Mouse (Mus musculus) ovary, postnatal 14 days (tissue): ENCODE results near the gene 3110082J24Rik.
A peak's percentile ranks its signal among the peaks of the same experiment; 100 is the strongest.

Source experiments
- DNase-seq: peaks from one replicate; pipeline ENCODE4 v3.0.0; 2022; ENCODE audit warnings: low spot score

The 3110082J24Rik gene

DNA sequence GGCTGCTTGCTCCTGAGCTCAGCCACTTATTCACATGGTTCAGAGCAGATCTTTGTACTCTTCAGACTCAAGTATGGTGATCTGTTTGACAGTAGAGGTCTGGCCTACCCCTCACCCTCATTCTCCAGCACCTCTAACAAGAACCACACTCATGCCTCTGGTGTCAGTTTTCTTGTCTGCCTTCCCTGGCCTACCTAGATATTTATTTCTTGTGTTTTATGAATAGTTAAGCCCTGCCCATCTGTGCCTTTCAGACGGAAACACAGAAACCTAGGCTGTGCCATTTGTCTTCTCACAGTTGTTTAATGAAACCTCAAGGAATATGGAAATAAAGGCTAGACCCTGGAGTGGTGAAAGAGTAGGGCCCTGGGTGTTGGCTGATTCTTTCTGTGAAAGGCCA is 12.1 kb upstream of the 3110082J24Rik start:
- no peak for DNase-seq

DNA sequence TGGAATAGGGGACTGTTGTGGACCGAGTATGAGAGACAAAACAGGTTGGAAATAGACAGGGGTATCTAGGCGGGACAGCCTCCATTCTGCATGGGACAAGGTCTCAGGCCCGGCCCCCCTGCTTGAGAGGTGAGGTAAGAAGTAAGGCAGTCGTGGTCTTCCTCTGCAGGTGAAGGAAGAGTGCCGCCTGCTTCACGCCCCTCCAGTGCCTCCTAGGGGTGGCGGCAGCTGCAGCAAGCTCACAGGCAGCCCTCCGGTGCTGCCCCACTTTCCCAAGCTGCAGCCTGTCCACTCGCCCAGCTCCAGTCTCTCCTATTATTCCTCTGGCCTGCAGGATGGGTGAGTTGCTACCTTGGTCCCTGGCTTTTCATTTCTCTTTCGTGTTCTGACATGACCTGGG is 9.8 kb upstream of the 3110082J24Rik start:
- DNase-seq, result no peak

DNA sequence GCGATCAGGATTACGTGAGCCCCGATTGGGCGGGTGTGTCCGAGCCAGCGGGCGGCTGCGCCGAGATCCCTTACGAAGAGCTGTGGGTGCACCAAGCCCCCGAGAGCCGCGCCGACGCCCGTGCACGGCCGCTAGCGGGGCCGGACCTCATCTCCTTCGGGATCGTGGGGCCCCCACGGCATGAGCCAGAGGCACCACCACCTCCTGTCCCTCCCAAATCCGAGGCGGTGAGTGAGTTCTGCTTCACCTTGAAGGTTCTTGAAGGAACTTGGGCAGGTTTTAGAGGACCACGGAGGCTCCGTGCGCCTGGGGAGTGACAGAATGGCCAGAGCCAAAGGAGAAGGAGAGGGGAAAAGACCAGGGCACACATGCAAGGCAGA is 8.9 kb upstream of the 3110082J24Rik start:
- DNase-seq, result no peak

DNA sequence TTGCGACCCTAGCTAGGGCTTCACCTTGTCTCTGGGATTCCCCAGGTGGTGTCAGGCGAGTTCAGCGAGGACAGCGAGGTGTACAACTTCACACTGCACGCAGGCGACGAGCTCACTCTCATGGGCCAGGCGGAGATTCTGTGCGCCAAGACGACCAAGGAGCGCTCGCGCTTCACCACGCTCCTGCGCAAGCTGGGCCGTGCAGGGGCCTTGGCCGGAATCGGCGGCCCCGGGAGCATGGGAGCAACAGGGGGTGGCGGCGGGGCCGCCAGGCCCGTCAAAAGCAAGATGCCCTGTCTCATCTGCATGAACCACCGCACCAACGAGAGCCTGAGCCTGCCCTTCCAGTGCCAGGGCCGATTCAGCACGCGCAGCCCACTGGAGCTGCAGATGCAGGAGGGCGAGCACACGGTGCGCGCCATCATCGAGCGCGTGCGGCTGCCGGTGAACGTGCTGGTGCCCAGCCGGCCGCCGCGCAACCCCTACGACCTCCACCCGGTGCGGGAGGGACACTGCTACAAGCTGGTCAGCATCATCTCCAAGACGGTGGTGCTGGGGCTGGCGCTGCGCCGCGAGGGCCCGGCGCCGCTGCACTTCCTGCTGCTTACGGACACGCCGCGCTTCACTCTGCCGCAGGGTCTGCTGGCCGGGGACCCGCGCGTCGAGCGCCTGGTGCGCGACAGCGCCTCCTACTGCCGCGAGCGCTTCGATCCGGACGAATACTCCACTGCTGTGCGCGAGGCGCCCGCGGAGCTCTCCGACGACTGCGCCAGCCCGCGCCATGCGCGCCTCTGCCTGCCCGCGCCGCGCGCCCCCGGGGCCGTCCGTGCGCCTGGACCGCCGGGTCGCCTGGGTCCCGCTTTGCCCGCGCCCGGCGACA is 8.2 kb upstream of the 3110082J24Rik start:
- peak; percentile 61 for DNase-seq

DNA sequence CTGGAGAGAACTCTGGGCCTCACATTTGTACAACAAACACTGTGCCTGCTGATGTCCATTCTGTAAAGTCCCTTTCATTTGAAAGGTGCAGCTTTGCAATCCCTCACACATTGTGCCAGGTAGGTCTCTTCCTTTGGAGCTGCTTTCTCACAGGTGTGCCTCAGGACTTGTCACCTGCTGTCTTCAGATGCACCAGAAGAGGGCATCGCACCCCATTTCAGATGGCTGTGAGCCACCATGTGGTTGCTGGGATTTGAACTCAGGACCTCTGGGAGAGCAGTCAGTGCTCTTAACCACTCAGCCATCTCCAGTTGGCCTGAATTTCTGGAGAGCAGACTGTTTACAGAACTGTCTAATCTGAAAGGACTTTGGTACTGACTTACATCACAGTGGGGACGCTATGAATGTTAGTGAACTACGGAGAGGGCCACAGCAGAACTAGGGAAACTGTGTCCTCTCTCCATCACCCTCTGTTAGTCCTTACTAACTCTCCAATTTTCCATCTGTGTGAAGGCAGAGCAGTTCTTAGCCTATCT is 6.7 kb upstream of the 3110082J24Rik start:
- DNase-seq, result no peak

DNA sequence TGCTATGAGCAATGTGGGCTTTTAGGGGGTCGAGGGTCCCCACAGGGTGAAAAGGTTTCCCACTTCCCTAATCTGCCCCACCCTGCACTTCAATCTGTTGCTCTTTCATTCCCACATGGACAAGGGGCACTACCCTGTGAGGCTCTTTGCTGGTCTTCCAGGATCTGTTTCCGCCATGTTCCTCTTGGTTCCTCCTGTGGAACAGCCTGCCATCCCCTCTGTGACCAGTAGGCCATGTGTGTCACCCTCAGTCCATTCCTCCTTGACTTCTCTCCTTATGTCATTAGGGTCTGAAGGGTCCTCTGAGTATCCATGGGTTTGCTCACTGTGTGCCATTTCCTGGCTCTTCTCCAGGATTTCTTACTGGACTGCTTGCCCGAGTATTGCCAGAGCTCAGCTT is 5.9 kb upstream of the 3110082J24Rik start:
- no peak for DNase-seq

DNA sequence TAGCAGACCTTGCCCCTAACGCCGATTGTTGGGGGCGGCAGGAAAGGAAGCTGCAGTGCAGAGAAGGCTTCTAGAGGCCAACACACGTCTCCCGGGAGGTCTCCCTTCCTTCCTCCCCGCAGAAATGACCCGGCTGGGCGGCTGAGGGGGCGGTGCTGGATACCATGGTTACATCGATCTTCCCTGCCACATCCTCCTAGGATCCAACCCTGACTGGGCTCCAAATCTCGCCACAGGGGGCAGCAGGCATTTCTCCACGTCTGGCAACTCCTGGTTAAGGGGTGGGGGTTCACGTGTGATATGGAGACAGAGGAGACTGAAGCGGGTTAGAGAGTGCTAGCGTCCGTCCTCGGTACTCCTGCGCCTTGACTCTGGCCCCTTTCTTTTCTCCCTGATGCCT is 5.2 kb upstream of the 3110082J24Rik start:
- DNase-seq, result no peak

DNA sequence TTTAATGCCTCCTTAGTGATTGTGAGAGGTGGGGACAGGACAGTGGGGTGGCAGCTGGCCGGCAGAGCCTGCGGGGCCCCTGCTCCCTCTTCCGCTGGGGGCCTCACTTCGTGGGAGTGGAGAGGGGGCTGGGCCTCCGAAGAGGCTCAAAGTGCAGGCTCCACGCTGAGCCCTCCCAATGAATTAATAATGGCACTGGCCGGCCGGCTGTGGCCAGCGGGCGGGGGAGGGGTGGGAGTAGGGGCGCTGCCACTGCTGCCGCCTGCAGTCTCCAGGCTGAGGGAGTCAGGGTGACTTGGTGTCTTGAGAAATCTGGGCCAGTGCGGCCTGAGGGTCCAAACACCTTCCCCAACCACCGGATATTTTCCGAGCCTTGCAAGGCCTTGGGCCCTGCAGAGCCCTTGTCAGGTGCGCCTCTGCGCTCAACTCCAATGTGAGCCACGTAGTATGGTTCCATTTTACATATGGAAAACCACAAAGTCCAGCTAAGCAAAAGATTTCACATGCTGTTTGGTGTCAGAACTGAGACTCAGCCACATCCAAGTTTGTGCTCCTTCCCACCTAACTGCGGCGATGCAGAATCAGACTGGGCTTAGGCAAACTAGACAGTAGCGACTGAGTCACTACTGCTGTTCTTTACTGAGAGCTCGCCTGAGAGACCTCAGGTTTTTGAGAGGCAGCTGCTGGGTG is 4.6 kb upstream of the 3110082J24Rik start:
- no peak for DNase-seq

DNA sequence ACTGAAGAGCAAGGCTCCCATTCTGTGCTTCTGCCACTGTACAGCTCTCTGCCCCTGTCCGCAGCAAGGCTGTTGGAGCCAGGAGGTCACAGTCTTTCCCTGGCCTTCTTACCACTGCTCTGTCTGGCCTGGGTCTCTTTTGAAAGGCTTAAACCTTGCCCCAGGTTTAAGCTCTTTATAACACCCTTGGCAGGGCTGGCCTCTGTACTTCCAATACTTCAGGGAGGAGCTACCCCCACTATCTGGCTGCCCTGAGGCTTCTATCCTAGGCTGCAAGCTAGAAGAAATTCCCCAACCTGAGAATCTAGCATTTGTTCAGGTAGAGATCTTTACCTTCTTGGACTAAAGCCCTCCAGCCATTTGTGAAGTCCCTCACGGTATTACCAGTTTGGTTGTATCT is 4.0 kb upstream of the 3110082J24Rik start:
- no peak for DNase-seq

DNA sequence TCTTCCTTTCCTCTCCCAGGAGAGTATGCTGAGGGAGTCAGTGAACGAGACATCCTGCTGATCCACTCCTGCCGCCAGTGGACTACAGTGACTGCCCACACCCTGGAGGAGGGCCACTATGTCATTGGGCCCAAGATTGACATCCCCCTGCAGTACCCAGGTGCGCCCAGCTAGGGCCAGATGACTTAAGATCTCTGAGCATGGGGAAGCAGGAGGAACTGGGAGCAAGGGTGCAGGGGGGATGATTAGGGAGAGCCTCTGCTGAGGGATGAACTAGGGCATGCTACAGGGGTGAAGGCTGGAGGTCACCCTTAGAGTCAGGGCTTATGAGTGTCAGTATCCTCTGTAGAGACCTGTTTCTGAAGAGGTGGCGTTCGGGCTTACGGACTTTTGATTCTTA is 2.3 kb upstream of the 3110082J24Rik start:
- DNase-seq, result no peak

DNA sequence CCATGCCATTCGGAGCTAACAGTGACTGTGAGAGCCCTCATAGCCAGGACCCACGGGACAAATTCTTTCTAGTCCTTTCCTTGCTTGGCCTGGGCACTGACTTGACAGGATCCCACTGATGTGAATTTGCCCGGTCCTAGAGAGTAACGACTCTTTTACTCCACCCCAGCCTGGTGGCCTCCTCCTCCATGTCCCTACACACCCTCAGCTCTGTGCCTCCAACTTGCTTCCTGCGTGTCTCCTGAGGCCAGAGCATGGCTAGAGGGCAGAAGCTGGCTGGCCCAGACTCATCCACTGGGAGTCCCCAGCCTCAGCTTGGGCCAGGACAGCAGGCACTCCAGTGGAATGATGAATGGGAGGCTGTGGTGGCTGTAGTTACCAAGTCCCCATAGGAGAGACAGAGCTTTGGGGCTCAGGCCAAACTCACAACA is 1.7 kb upstream of the 3110082J24Rik start:
- no peak for DNase-seq

DNA sequence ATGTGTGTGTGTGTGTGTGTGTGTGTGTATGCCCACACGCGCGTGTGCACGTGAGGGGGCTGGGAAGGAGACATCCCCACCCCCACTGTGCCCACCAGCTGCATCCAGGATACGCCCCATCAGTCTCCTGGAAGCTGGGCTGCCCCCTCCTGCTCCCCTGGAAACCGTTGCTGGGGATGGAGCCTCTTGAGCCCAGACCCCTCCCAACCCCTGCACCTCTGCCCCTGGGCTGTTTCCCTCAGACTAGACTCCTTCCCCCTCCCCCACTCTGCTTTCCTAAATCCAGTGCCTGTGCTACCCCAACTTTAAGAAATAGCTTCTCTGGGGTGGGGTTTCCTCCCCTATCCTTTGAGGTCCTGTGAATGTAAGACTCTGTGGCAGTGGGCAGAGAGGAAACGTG is 1.3 kb upstream of the 3110082J24Rik start:
- DNase-seq, result no peak

DNA sequence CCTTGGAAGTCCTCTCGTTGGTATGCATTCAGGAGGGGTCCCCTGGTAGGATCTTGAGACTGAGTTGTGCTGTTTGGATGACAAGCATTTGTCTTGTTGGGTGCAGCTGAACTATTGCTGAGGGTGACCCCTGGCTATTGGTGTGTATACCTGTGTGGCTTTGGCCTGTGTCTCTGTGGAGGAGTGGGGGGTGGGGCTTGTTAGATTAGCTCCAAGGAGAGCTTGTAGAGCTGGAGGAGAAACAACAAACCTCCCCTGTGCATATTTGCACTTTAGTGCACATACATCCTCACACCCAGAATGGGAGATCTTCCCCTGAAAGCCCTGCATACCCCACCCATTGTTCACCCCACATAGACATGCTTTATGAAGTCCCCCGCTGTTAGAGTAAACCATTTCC is 870 bp upstream of the 3110082J24Rik start:
- DNase-seq, result no peak

DNA sequence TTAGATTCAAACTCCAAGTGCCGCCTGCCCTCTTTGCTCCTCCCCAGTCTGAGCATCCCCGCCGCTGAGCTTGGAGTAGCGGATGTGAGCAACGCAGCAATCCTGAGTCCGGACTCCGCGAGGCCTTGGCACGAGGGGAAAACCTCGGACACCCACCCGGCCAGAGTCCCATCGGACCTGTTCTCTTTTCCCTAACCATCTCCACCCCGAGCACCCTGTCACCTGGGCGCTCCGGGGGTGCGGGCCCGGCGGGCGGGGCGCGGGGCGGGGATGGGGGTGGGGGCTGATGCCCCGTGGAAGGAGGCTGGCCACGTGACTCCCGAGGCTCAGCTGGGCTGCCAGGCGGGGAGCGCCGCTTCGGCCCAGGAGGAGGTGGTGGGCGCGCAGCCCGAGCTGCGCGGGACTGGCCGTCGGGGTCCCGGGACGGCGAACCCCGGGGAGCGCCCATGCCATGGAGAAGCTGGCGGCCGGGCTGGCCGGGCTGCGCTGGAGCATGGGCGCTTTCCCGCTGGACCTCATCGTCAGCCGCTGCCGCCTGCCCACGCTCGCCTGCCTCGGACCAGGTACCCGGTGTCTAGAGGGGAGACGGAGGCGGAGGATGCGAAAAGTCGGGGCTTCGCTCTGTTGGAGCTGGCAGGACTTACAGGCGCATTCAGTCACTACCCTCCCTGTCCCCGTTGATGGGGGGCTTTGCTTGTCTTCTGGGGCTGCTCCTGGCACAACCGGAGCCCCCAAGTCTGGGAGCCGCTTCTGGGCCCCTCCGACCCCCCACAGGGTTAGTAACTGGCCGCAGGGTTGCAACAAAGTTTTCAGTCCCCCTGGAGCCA is 832 bp downstream of the 3110082J24Rik start, which contains the start of gene Garem2:
Gene Garem2, plus strand, starts transcription at position 321 of the 827 bp plus-strand sequence.
- DNase-seq, result no peak

DNA sequence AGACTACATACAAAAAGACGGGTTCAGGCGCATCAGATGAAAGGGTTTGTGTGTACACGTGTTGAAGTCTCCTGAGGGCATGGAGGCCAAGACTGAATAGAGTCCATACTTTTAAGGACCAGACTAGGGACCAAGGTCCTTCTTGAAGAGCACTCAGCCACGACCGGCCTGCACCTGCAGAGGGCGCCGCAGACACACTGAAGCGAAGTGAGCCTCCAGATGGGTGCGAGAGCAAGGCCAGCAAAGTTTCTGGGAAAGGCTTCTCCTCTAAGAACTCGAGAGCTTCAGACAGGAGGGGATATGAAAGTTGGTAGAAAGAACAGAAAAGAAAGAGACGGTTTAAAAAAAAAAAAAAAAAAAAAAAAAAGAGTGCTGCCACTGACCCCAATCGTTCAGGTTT is 1.5 kb downstream of the 3110082J24Rik start:
- no peak for DNase-seq

DNA sequence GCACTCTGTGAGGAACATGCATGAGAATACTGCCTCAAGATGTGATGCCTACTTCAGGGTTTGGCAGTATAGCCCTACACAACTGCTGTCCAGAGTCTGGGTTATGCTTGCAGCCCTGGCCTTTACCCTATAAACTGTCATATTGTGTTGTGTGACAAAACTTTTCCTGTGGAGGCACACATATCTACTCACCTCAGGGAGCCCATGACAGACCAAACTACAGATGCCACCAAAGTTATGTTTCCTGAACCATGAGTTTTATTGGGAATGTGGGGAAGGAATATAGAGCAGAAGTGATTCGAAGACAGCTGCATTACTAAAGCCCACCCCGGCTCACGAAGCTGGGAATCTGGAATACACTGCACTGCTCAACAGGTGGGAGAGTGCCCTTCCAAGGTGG is 2.5 kb downstream of the 3110082J24Rik start:
- no peak for DNase-seq

DNA sequence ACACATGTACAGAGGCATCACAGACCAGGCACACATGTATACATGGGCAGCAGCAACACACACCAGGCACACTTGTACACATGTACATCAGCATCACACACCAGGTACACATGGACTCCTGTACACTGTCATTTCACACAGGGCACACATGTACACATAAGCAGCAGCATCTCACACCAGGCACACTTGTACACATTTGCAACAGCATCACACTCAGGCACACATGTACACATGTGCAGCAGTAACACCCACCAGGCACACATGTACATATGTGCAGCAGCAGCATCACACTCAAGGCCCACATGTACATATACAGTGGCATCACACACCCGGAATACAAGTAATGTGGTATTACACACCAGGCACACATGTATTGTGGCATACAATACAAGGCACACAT is 7.6 kb downstream of the 3110082J24Rik start:
- DNase-seq, result no peak

DNA sequence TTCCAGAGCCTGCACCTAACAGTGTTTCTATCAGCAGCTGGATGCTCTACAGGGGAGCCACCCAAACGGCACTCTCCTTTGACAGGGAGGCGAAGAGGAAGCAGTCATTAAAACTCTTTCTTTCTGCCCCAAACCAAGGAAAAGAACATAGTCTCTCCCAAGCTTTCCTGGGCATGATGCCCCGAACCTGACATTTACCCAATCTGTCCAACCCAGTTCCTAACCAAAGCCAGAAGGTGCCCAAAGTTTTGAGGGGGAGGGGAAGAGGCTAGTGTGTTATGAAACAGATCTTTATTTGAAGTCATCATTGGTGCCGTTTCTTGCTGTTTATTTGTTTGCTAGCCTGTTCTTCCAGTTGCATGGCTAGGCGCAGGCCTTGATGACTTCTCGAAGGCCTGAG is 10.2 kb downstream of the 3110082J24Rik start:
- no peak for DNase-seq

DNA sequence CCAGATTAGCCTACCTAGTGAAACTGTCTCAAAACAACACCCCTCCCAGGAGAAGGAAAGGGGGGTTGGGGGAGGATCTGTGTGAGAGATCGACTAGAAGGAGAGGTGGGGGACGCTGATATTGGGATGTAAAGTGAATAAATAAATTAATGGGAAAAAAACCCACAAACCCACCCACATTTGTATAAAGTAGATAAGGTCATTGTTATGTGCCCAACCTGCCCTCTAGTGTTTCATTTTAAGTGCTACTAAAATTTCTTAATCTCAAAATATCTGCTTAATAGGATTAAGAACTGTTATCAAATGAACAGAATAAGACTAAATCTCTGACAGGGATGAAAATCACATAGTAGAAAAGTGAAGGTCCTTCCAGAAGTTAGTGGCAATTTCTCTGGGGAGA is 11.5 kb downstream of the 3110082J24Rik start:
- DNase-seq, result no peak

DNA sequence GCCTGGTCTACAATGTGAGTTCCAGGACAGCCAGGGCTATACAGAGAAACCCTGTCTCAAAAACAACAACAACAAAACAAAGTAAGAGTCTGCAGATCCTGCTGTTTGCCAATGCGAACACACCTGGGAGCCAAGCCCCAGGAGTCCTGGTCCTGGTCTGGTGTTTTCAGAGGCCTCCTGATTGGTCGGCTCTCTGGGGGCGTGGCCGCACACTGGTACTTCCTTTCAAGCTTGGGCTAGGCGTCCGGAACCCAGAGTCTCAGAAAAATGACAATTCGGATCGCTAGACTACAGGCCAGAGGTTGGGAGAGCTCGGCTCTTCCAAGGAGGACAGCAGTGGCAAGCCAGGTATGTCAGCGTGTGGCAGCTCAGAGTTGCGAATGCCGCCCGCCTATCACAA is 13.2 kb downstream of the 3110082J24Rik start:
- no peak for DNase-seq

DNA sequence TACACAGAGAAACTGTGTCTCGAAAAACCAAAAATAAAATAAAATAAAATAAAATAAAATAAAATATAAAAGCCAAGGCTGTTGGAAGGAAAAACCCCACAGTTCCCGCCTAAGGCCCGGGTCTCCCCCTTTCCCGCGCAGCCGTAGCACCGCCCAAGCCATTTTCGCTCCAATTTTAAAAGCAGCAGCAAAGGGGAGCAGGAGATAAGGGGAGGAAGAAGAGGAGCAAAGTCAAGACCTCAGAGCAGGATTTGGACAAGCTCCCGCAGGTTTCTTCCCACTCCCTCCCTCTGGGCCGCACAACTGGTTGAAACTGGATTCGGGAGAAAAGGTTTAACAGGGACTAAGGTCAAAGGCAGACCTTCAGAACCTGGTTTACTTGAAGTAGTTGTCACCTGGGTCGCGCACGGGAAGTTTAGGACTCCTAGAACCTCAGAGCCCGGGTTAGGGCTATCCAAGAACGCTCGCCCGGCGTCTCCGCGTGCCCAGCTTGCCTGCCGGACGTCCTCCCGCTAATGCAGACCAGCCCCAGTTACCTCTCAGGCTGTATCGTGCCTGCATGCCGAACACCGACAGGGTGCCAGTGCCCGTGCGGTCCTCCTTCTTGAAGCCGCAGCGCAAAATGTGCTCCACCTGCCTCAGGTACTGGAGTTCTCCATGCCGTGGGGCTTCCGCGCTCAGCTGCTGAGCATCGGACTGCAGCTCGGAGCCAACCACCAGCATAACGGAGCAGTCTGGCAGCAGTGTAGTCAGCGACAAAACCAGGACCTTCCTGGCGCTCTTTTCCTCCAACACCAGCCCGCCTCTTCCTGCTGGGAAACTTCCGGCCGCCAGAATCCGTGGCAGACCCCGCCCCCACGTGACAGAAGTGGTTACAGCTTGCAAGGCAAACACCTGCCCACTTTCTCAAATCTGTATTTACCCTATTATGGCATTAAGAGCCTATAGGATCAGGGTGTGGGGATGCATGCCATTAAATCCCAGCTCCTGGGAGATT is 32.8 kb downstream of the 3110082J24Rik start, which contains the start of gene Tyms:
Gene Tyms, minus strand, starts transcription at position 793 of the 997 bp plus-strand sequence.
- DNase-seq, result peak; percentile 58
